In the genomic region with DNA sequence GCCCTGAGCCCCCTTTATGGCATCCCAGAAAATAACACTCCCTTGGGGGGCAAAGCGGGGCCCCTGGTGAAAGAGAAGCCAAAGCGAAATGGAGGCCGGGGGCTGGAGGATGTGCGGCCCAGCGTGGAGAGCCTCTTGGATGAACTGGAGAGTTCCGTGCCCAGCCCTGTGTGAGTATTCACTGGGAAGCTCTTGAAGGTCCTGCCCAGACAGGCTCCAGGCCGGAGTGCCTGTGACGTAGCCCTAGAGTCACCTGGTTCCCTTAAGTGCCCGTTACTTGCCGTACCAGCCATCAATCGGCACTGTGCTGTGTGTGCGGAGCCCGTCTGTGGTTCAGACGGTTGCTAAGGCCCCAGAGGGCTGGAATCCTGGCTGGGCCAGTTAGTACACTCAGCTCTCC, we compare ENCODE assay signal across 15 mouse cellular contexts. TPM values are rescaled to one million over a fixed set of nuclear protein-coding genes. Genes with fewer than 3 reads are reported as not detected.
A peak's percentile ranks its signal among the peaks of the same experiment; 100 is the strongest.
DNase-seq lines count a peak whose midpoint lies in the region; ATAC-seq and TF ChIP-seq lines count a peak whose summit lies in the region.
"Had no signal": no experiment of that assay in that cellular context is flagged by ENCODE, and none has a peak within 500 bp of the region (broad histone marks: within the 10 kb centered on the region; RNA-seq: fewer than 3 reads in every experiment).

No protein-coding gene starts in this region.

- 77% methylated on average over 14 of the region's 14 CpGs for WGBS in hindbrain, embryonic 13.5 days
- 83% methylated on average over 14 of the region's 14 CpGs for WGBS in hindbrain, embryonic 11.5 days
- 78% methylated on average over 14 of the region's 14 CpGs for WGBS in embryonic facial prominence, embryonic 14.5 days
- WGBS in lung, embryonic 16.5 days: 65% methylated on average over 14 of the region's 14 CpGs

- peaks cover 42% of the 10 kb centered on the region for H3K36me3 ChIP-seq in hindbrain, embryonic 13.5 days
- no peaks in the 10 kb centered on the region for H3K36me3 ChIP-seq in hindbrain, embryonic 11.5 days (ENCODE audit: control insufficient read depth, insufficient read depth, low read length)
- peaks cover 52% of the 10 kb centered on the region for H3K36me3 ChIP-seq in E14TG2a.4 (ENCODE audit: insufficient read depth, low read length)
- H3K36me3 ChIP-seq in embryonic facial prominence, embryonic 14.5 days (ENCODE audit: control insufficient read depth, insufficient read depth, low read length): peaks cover 49% of the 10 kb centered on the region
- peaks cover 29% of the 10 kb centered on the region for H3K36me3 ChIP-seq in lung, embryonic 16.5 days (ENCODE audit: control insufficient read depth, insufficient read depth, low read length)

- H3K4me3 ChIP-seq in hindbrain, embryonic 13.5 days: no peak overlapping the region
- H3K4me3 ChIP-seq in hindbrain, embryonic 11.5 days (ENCODE audit: low read depth, low read length): no peak overlapping the region
- peak overlapping the region; percentile 29; the same call in 1 of the 2 replicates for H3K4me3 ChIP-seq in E14TG2a.4 (replicated peaks; ENCODE audit: low read length)
- H3K4me3 ChIP-seq in embryonic facial prominence, embryonic 14.5 days (ENCODE audit: low read depth, low read length): no peak overlapping the region
- H3K4me3 ChIP-seq in lung, embryonic 16.5 days (ENCODE audit: low read length): peak overlapping the region; percentile 39
- H3K4me3 ChIP-seq: midbrain, embryonic 13.5 days had no signal

- H3K4me1 ChIP-seq in hindbrain, embryonic 13.5 days (replicated peaks): peaks cover 54% of the 10 kb centered on the region
- H3K4me1 ChIP-seq in hindbrain, embryonic 11.5 days (replicated peaks; ENCODE audit: control insufficient read depth, insufficient read depth, low read length): peaks cover 17% of the 10 kb centered on the region
- peaks cover 94% of the 10 kb centered on the region for H3K4me1 ChIP-seq in E14TG2a.4 (replicated peaks; ENCODE audit: low read depth, low read length)
- H3K4me1 ChIP-seq in embryonic facial prominence, embryonic 14.5 days (ENCODE audit: control insufficient read depth, insufficient read depth, low read length): peaks cover 28% of the 10 kb centered on the region
- peaks cover 42% of the 10 kb centered on the region for H3K4me1 ChIP-seq in lung, embryonic 16.5 days (replicated peaks; ENCODE audit: control insufficient read depth, insufficient read depth, low read length)

- TF ChIP-seq CTCF in E14TG2a.4 (conservative IDR thresholded peaks at IDR 0.05; ENCODE audit: low read length): no peak

- peak overlapping the region; percentile 40 for H3K27ac ChIP-seq in hindbrain, embryonic 13.5 days
- H3K27ac ChIP-seq in hindbrain, embryonic 11.5 days (ENCODE audit: low read depth, low read length): no peak overlapping the region
- no peak overlapping the region for H3K27ac ChIP-seq in embryonic facial prominence, embryonic 14.5 days (replicated peaks; ENCODE audit: low read depth, low read length)
- peak overlapping the region; percentile 96 for H3K27ac ChIP-seq in lung, embryonic 16.5 days (ENCODE audit: low read length)
- H3K27ac ChIP-seq: macrophage; midbrain, embryonic 13.5 days had no signal

- ATAC-seq in hindbrain, embryonic 13.5 days (ENCODE audit: low FRiP score): no peak
- no peak for ATAC-seq in hindbrain, embryonic 11.5 days (ENCODE audit: low FRiP score)
- ATAC-seq in embryonic facial prominence, embryonic 14.5 days (ENCODE audit: low read depth): no peak
- ATAC-seq in lung, embryonic 16.5 days (ENCODE audit: low read depth): peak; percentile 74
- ATAC-seq: forebrain, embryonic 16.5 days; midbrain, embryonic 13.5 days had no signal

- 0 out of 2 replicates have a peak overlapping the region, but pooled peaks have one; percentile 29 for H3K9ac ChIP-seq in hindbrain, embryonic 13.5 days
- no peak overlapping the region for H3K9ac ChIP-seq in hindbrain, embryonic 11.5 days (ENCODE audit: low read depth, low read length)
- no peak overlapping the region; the same call in 1 of the 2 replicates for H3K9ac ChIP-seq in embryonic facial prominence, embryonic 14.5 days (ENCODE audit: low read depth, low read length)
- peak overlapping the region; percentile 64 for H3K9ac ChIP-seq in lung, embryonic 16.5 days (ENCODE audit: low read length)

- H3K9me3 ChIP-seq in hindbrain, embryonic 13.5 days: no peaks in the 10 kb centered on the region
- H3K9me3 ChIP-seq in hindbrain, embryonic 11.5 days (ENCODE audit: control insufficient read depth, low read length): no peaks in the 10 kb centered on the region
- no peaks in the 10 kb centered on the region for H3K9me3 ChIP-seq in E14TG2a.4 (ENCODE audit: low read length)
- no peaks in the 10 kb centered on the region for H3K9me3 ChIP-seq in embryonic facial prominence, embryonic 14.5 days (ENCODE audit: control insufficient read depth, low read length)
- no peaks in the 10 kb centered on the region for H3K9me3 ChIP-seq in lung, embryonic 16.5 days (ENCODE audit: control insufficient read depth, low read length)
- H3K9me3 ChIP-seq: G1E; midbrain, embryonic 13.5 days had no signal

- DNase-seq in hindbrain, embryonic 11.5 days (ENCODE audit: low spot score): no peak
- peak; percentile 30 for DNase-seq in embryonic facial prominence, embryonic 14.5 days (ENCODE audit: low spot score)
- no peak for DNase-seq in adrenal gland, adult 8-10 months
- DNase-seq in cerebellum, adult 11 months: no peak
- DNase-seq in thymus, postnatal 10 days (ENCODE audit: low spot score in 2 of 2): no peak
- DNase-seq: cerebellum, adult 8-10 months; gastrocnemius, postnatal 10 days; right cerebral cortex, postnatal 14 days had no signal

- no peak overlapping the region for H3K4me2 ChIP-seq in hindbrain, embryonic 13.5 days
- no peak overlapping the region for H3K4me2 ChIP-seq in hindbrain, embryonic 11.5 days (replicated peaks; ENCODE audit: low read depth, low read length)
- H3K4me2 ChIP-seq in embryonic facial prominence, embryonic 14.5 days (ENCODE audit: low read depth, low read length): no peak overlapping the region
- H3K4me2 ChIP-seq in lung, embryonic 16.5 days (ENCODE audit: low read depth, low read length): peak overlapping the region; percentile 57
- H3K4me2 ChIP-seq: midbrain, embryonic 13.5 days had no signal

- no peaks in the 10 kb centered on the region for H3K27me3 ChIP-seq in hindbrain, embryonic 13.5 days
- H3K27me3 ChIP-seq in hindbrain, embryonic 11.5 days (ENCODE audit: control insufficient read depth, insufficient read depth, low read length): no peaks in the 10 kb centered on the region
- H3K27me3 ChIP-seq in E14TG2a.4 (ENCODE audit: insufficient read depth, low read length): no peaks in the 10 kb centered on the region
- H3K27me3 ChIP-seq in embryonic facial prominence, embryonic 14.5 days (replicated peaks; ENCODE audit: control insufficient read depth, insufficient read depth, low read length): no peaks in the 10 kb centered on the region
- no peaks in the 10 kb centered on the region for H3K27me3 ChIP-seq in lung, embryonic 16.5 days (ENCODE audit: control insufficient read depth, insufficient read depth, low read depth, low read length)
- H3K27me3 ChIP-seq: midbrain, embryonic 13.5 days had no signal

RNA-seq across cellular contexts. Expression of a gene that starts 13.6 kb away (rescaled TPM):
- 895 and 907 TPM in 2 replicates for polyA plus RNA-seq in hindbrain, embryonic 13.5 days (2015; fragmentation: Nextera tagmentation; extraction: Ambion mirVana)
- 1,244 and 1,247 TPM in 2 replicates for polyA plus RNA-seq in hindbrain, embryonic 11.5 days (2014; fragmentation: Nextera tagmentation; extraction: Ambion mirVana)
- 1,928 and 1,996 TPM in 2 replicates for polyA plus RNA-seq in embryonic facial prominence, embryonic 14.5 days (2014; fragmentation: Nextera tagmentation; extraction: Ambion mirVana)
- 1,507 and 1,565 TPM in 2 replicates for polyA plus RNA-seq in lung, embryonic 16.5 days (2015; fragmentation: Nextera tagmentation; extraction: Ambion mirVana)
- total RNA-seq in adrenal gland, adult 8-10 months (2022): 100 to 1,000 TPM; 682 to 769 (median 720) TPM

RNA-seq across cellular contexts. Expression of a gene that starts 19.4 kb away (rescaled TPM):
- 42.2 and 42.4 TPM in 2 replicates for polyA plus RNA-seq in hindbrain, embryonic 13.5 days (2015; fragmentation: Nextera tagmentation; extraction: Ambion mirVana)
- polyA plus RNA-seq in hindbrain, embryonic 11.5 days (2014; fragmentation: Nextera tagmentation; extraction: Ambion mirVana): 31.8 and 39.4 TPM in 2 replicates
- 40.3 and 41.9 TPM in 2 replicates for polyA plus RNA-seq in embryonic facial prominence, embryonic 14.5 days (2014; fragmentation: Nextera tagmentation; extraction: Ambion mirVana)
- polyA plus RNA-seq in lung, embryonic 16.5 days (2015; fragmentation: Nextera tagmentation; extraction: Ambion mirVana): 32.9 and 35.1 TPM in 2 replicates
- 10 to 100 TPM; 69.2 to 98.2 (median 77.7) TPM for total RNA-seq in adrenal gland, adult 8-10 months (2022)

RNA-seq across cellular contexts. Expression of a gene that starts 39.2 kb away (rescaled TPM):
- 19.9 and 23.4 TPM in 2 replicates for polyA plus RNA-seq in hindbrain, embryonic 13.5 days (2015; fragmentation: Nextera tagmentation; extraction: Ambion mirVana)
- 9.0 and 10.1 TPM in 2 replicates for polyA plus RNA-seq in hindbrain, embryonic 11.5 days (2014; fragmentation: Nextera tagmentation; extraction: Ambion mirVana)
- 28.6 and 28.8 TPM in 2 replicates for polyA plus RNA-seq in embryonic facial prominence, embryonic 14.5 days (2014; fragmentation: Nextera tagmentation; extraction: Ambion mirVana)
- 70.1 and 74.4 TPM in 2 replicates for polyA plus RNA-seq in lung, embryonic 16.5 days (2015; fragmentation: Nextera tagmentation; extraction: Ambion mirVana)
- total RNA-seq in adrenal gland, adult 8-10 months (2022): 10 to 100 TPM; 32.1 to 64.5 (median 44.8) TPM

Comparison
In these comparisons a context has a peak if more than half of its experiments do, and no peak if none do; other contexts are left out.
1. H3K27ac ChIP-seq: peak in hindbrain, embryonic 13.5 days (single experiment) and lung, embryonic 16.5 days (single experiment); none in hindbrain, embryonic 11.5 days (single experiment) and embryonic facial prominence, embryonic 14.5 days (single experiment).
2. H3K9ac ChIP-seq: peak in hindbrain, embryonic 13.5 days (single experiment) and lung, embryonic 16.5 days (single experiment); none in hindbrain, embryonic 11.5 days (single experiment) and embryonic facial prominence, embryonic 14.5 days (single experiment).
3. H3K4me3 ChIP-seq: peak in E14TG2a.4 (single experiment) and lung, embryonic 16.5 days (single experiment); none in hindbrain, embryonic 13.5 days (single experiment), hindbrain, embryonic 11.5 days (single experiment) and embryonic facial prominence, embryonic 14.5 days (single experiment).